Mouse (Mus musculus): ENCODE measurements around the gene Klrb1c.
A peak's percentile ranks its signal among the peaks of the same experiment; 100 is the strongest.
"Not testable (repeated sequence)": the region's sequence is repeated elsewhere in the genome, so short reads cannot be mapped to it uniquely, and the experiment has no call there.

Gene Klrb1c

GRCm38 (mm10) chr6:128759221-128759950, 29.6 kb downstream of the Klrb1c start:
- no peak for DNase-seq (ENCODE audit: low read depth, low spot score)

- not testable (repeated sequence) for DNase-seq (ENCODE audit: low read depth, low spot score)
Observed at GRCm38 (mm10) chr6:128755402-128755763, 33.6 kb downstream of the Klrb1c start.

GRCm38 (mm10) chr6:128754748-128755401, 34.1 kb downstream of the Klrb1c start:
- not testable (repeated sequence) for DNase-seq (ENCODE audit: low read depth, low spot score)

- not testable (repeated sequence) for DNase-seq (ENCODE audit: low read depth, low spot score)
Observed at GRCm38 (mm10) chr6:128754265-128754664, 34.8 kb downstream of the Klrb1c start.

GRCm38 (mm10) chr6:128753610-128754224, 35.3 kb downstream of the Klrb1c start:
- peak; percentile 81 for DNase-seq (ENCODE audit: low read depth, low spot score)

- not testable (repeated sequence) for DNase-seq (ENCODE audit: low read depth, low spot score)
Observed at GRCm38 (mm10) chr6:128747006-128747405, 42.0 kb downstream of the Klrb1c start.

- DNase-seq (ENCODE audit: low read depth, low spot score) = no peak
Observed at GRCm38 (mm10) chr6:128737445-128737844, 51.6 kb downstream of the Klrb1c start.

- DNase-seq (ENCODE audit: low read depth, low spot score) = peak; percentile 14
Observed at GRCm38 (mm10) chr6:128736100-128736499, 52.9 kb downstream of the Klrb1c start.

- DNase-seq (ENCODE audit: low read depth, low spot score) = no peak
Observed at GRCm38 (mm10) chr6:128734896-128735295, 54.1 kb downstream of the Klrb1c start.

- DNase-seq (ENCODE audit: low read depth, low spot score) = no peak
Observed at GRCm38 (mm10) chr6:128733908-128734679, 54.9 kb downstream of the Klrb1c start.

- no peak for DNase-seq (ENCODE audit: low read depth, low spot score)
Observed at GRCm38 (mm10) chr6:128732032-128732431, 57.0 kb downstream of the Klrb1c start.
